Mouse (Mus musculus) liver (tissue): ENCODE measurements around the gene Disp2.
A peak's percentile ranks its signal among the peaks of the same experiment; 100 is the strongest.

ENCODE experiments used
- DNase-seq: peaks from one replicate; pipeline ENCODE4 v3.0.0-alpha.2; 2020; ENCODE audit warnings: mixed read lengths

Disp2 gene

GRCm38 (mm10) chr2:118779504-118780480 is at the start of gene Disp2:
Gene Disp2 (plus strand): TSS chr2:118779719.
- peak; percentile 89 for DNase-seq

- DNase-seq, result no peak
Observed at GRCm38 (mm10) chr2:118729816-118730621, 49.5 kb upstream of the Disp2 start.

GRCm38 (mm10) chr2:118730622-118730915 is 49.0 kb upstream of the Disp2 start:
- DNase-seq, result peak; percentile 75

GRCm38 (mm10) chr2:118731981-118732380 is 47.5 kb upstream of the Disp2 start:
- no peak for DNase-seq

- DNase-seq, result no peak
Observed at GRCm38 (mm10) chr2:118733341-118733740, 46.2 kb upstream of the Disp2 start.

- no peak for DNase-seq
Observed at GRCm38 (mm10) chr2:118740341-118740740, 39.2 kb upstream of the Disp2 start.

GRCm38 (mm10) chr2:118741183-118741582 is 38.3 kb upstream of the Disp2 start:
- DNase-seq, result no peak

- no peak for DNase-seq
Observed at GRCm38 (mm10) chr2:118743261-118743943, 36.1 kb upstream of the Disp2 start.

GRCm38 (mm10) chr2:118744621-118745020 is 34.9 kb upstream of the Disp2 start:
- no peak for DNase-seq

- DNase-seq, result peak; percentile 92
Observed at GRCm38 (mm10) chr2:118745232-118745884, 34.2 kb upstream of the Disp2 start, which contains the start of gene Inafm2. Gene Inafm2 (plus strand): TSS chr2:118745758.

GRCm38 (mm10) chr2:118745915-118746901 is 33.3 kb upstream of the Disp2 start:
- peak; percentile 53 for DNase-seq

GRCm38 (mm10) chr2:118747301-118747960 is 32.1 kb upstream of the Disp2 start:
- DNase-seq, result no peak

- no peak for DNase-seq
Observed at GRCm38 (mm10) chr2:118749341-118749884, 30.1 kb upstream of the Disp2 start.

GRCm38 (mm10) chr2:118750476-118750875 is 29.0 kb upstream of the Disp2 start:
- no peak for DNase-seq

GRCm38 (mm10) chr2:118751896-118752791 is 27.4 kb upstream of the Disp2 start:
- peak; percentile 64 for DNase-seq

- peak; percentile 47 for DNase-seq
Observed at GRCm38 (mm10) chr2:118752792-118753108, 26.8 kb upstream of the Disp2 start.

- no peak for DNase-seq
Observed at GRCm38 (mm10) chr2:118754143-118754542, 25.4 kb upstream of the Disp2 start.

GRCm38 (mm10) chr2:118755407-118755806 is 24.1 kb upstream of the Disp2 start:
- DNase-seq, result no peak

GRCm38 (mm10) chr2:118756103-118756502 is 23.4 kb upstream of the Disp2 start:
- no peak for DNase-seq
